In the genomic region with DNA sequence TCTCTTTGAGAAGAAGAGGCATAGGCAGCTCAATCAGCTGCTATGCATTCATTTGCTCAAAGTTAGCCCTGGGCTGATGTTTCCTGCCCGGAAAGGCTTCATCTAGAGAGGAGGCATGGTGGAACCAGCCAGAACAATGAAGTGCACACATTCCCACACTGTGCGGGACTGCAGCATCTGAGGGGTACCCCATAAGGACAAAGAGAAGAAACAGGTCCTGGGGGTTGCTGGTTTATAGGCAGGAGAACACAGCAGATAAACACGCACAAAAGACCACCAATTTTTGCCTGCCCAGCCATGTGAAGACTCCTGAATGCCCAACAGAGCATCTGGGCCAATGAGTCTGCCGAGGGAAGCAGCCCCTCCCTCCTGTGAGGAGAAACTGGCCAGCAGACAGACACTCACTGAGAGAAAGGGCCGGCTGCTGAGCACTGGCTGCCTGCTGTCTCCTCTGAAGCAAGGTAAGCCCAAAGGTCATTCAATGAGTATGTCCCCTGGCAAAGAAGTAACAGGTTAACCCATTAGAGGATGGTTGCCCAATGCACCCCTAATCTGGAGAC, we compare ENCODE assay signal across 18 mouse cellular contexts. TPM values are rescaled to one million over a fixed set of nuclear protein-coding genes. Genes with fewer than 3 reads are reported as not detected.
DNase-seq lines count a peak whose midpoint lies in the region; ATAC-seq lines count a peak whose summit lies in the region.
"Had no signal": no experiment of that assay in that cellular context is flagged by ENCODE, and none has a peak within 500 bp of the region (broad histone marks: within the 10 kb centered on the region; RNA-seq: fewer than 3 reads in every experiment).

No protein-coding gene starts in this region.

- peak overlapping the region; percentile 61 for H3K27ac ChIP-seq in hindbrain, embryonic 15.5 days (replicated peaks)
- H3K27ac ChIP-seq in hindbrain, embryonic 13.5 days: no peak overlapping the region
- H3K27ac ChIP-seq in midbrain, embryonic 15.5 days: peak overlapping the region; percentile 43; the same call in 1 of the 2 replicates
- no peak overlapping the region for H3K27ac ChIP-seq in midbrain, embryonic 11.5 days (ENCODE audit: low read depth, low read length)
- H3K27ac ChIP-seq: left cerebral cortex, adult 2 months; limb, embryonic 13.5 days; midbrain, embryonic 12.5 days; neural tube, embryonic 12.5 days had no signal

- peak; percentile 50; the same call in 1 of the 2 replicates for ATAC-seq in hindbrain, embryonic 15.5 days (ENCODE audit: low FRiP score, low read depth)
- ATAC-seq in hindbrain, embryonic 13.5 days (ENCODE audit: low FRiP score): no peak
- ATAC-seq in midbrain, embryonic 15.5 days (replicated peaks): 0 out of 2 replicates have a peak, but pooled peaks have one; percentile 37
- ATAC-seq in midbrain, embryonic 11.5 days (ENCODE audit: low FRiP score): no peak

- no peak overlapping the region for H3K4me2 ChIP-seq in hindbrain, embryonic 15.5 days
- H3K4me2 ChIP-seq in hindbrain, embryonic 13.5 days: no peak overlapping the region
- no peak overlapping the region for H3K4me2 ChIP-seq in midbrain, embryonic 15.5 days
- H3K4me2 ChIP-seq in midbrain, embryonic 11.5 days: no peak overlapping the region
- H3K4me2 ChIP-seq: heart, embryonic 11.5 days; limb, embryonic 13.5 days; midbrain, embryonic 12.5 days; neural tube, embryonic 12.5 days had no signal

- H3K9me3 ChIP-seq in hindbrain, embryonic 15.5 days: no peaks in the 10 kb centered on the region
- no peaks in the 10 kb centered on the region for H3K9me3 ChIP-seq in hindbrain, embryonic 13.5 days
- no peaks in the 10 kb centered on the region for H3K9me3 ChIP-seq in midbrain, embryonic 15.5 days
- H3K9me3 ChIP-seq in midbrain, embryonic 11.5 days (ENCODE audit: control insufficient read depth, low read length): no peaks in the 10 kb centered on the region
- H3K9me3 ChIP-seq: limb, embryonic 13.5 days; midbrain, embryonic 12.5 days; neural tube, embryonic 12.5 days had no signal

- no peak overlapping the region for H3K4me3 ChIP-seq in hindbrain, embryonic 15.5 days
- H3K4me3 ChIP-seq in hindbrain, embryonic 13.5 days: no peak overlapping the region
- H3K4me3 ChIP-seq in midbrain, embryonic 15.5 days: no peak overlapping the region
- no peak overlapping the region for H3K4me3 ChIP-seq in midbrain, embryonic 11.5 days (ENCODE audit: low read depth, low read length)
- H3K4me3 ChIP-seq: left cerebral cortex, adult 2 months; limb, embryonic 13.5 days; midbrain, embryonic 12.5 days; neural tube, embryonic 12.5 days had no signal

- H3K4me1 ChIP-seq in hindbrain, embryonic 15.5 days (replicated peaks): peaks cover 8% of the 10 kb centered on the region; the same call in 1 of the 2 replicates
- peaks cover 11% of the 10 kb centered on the region for H3K4me1 ChIP-seq in hindbrain, embryonic 13.5 days (replicated peaks)
- H3K4me1 ChIP-seq in midbrain, embryonic 15.5 days: peaks cover 9% of the 10 kb centered on the region; the same call in 1 of the 2 replicates
- peaks cover 3% of the 10 kb centered on the region; the same call in 1 of the 2 replicates for H3K4me1 ChIP-seq in midbrain, embryonic 11.5 days (ENCODE audit: control insufficient read depth, insufficient read depth, low read length)

- H3K27me3 ChIP-seq in hindbrain, embryonic 15.5 days: no peaks in the 10 kb centered on the region
- no peaks in the 10 kb centered on the region for H3K27me3 ChIP-seq in hindbrain, embryonic 13.5 days
- H3K27me3 ChIP-seq in midbrain, embryonic 15.5 days (replicated peaks): no peaks in the 10 kb centered on the region
- H3K27me3 ChIP-seq in midbrain, embryonic 11.5 days (ENCODE audit: control insufficient read depth, insufficient read depth, low read length): no peaks in the 10 kb centered on the region
- H3K27me3 ChIP-seq: midbrain, embryonic 12.5 days; neural tube, embryonic 12.5 days had no signal

- DNase-seq in embryo, embryonic 11 days: peak; percentile 28
- DNase-seq in embryo, embryonic 9.5 days (ENCODE audit: extremely low spot score): no peak
- no peak for DNase-seq in midbrain, embryonic 11.5 days (ENCODE audit: low spot score, missing footprints)
- DNase-seq in retina, postnatal 1 day: peak; percentile 63
- DNase-seq in thymus, postnatal 4 days: no peak
- DNase-seq: adrenal gland, adult 2 months; gastrocnemius, postnatal 10 days; kidney, adult 9 months; lung, postnatal 36 days; thymus, adult 18-20 months had no signal

- 31% methylated on average over 5 of the region's 5 CpGs for WGBS in hindbrain, embryonic 15.5 days
- 31% methylated on average over 5 of the region's 5 CpGs for WGBS in hindbrain, embryonic 13.5 days
- WGBS in midbrain, embryonic 15.5 days: 26% methylated on average over 5 of the region's 5 CpGs
- 38% methylated on average over 5 of the region's 5 CpGs for WGBS in midbrain, embryonic 11.5 days

- no peaks in the 10 kb centered on the region for H3K36me3 ChIP-seq in hindbrain, embryonic 15.5 days
- H3K36me3 ChIP-seq in hindbrain, embryonic 13.5 days: no peaks in the 10 kb centered on the region
- H3K36me3 ChIP-seq in midbrain, embryonic 15.5 days (replicated peaks): no peaks in the 10 kb centered on the region
- no peaks in the 10 kb centered on the region for H3K36me3 ChIP-seq in midbrain, embryonic 11.5 days (ENCODE audit: control insufficient read depth, insufficient read depth, low read length)
- H3K36me3 ChIP-seq: limb, embryonic 13.5 days; midbrain, embryonic 12.5 days; neural tube, embryonic 12.5 days had no signal

- no peak overlapping the region for H3K9ac ChIP-seq in hindbrain, embryonic 15.5 days
- H3K9ac ChIP-seq in hindbrain, embryonic 13.5 days: no peak overlapping the region
- H3K9ac ChIP-seq in midbrain, embryonic 15.5 days: no peak overlapping the region
- H3K9ac ChIP-seq in midbrain, embryonic 11.5 days (ENCODE audit: low read length): no peak overlapping the region
- H3K9ac ChIP-seq: limb, embryonic 13.5 days; midbrain, embryonic 12.5 days; neural tube, embryonic 12.5 days had no signal

RNA-seq across cellular contexts. Expression of a gene that starts 12.7 kb away (rescaled TPM):
- polyA plus RNA-seq in hindbrain, embryonic 15.5 days (2015; fragmentation: Nextera tagmentation; extraction: Ambion mirVana): 24.3 and 24.6 TPM in 2 replicates
- polyA plus RNA-seq in hindbrain, embryonic 13.5 days (2015; fragmentation: Nextera tagmentation; extraction: Ambion mirVana): 15.8 and 16.8 TPM in 2 replicates
- polyA plus RNA-seq in midbrain, embryonic 15.5 days (2015; fragmentation: Nextera tagmentation; extraction: Ambion mirVana): 27.2 and 31.8 TPM in 2 replicates
- polyA plus RNA-seq in midbrain, embryonic 11.5 days (2014; fragmentation: Nextera tagmentation; extraction: Ambion mirVana): 4.2 and 4.6 TPM in 2 replicates

Comparison
In these comparisons a context has a peak if more than half of its experiments do, and no peak if none do; other contexts are left out.
1. DNase-seq: peak in embryo, embryonic 11 days (single experiment) and retina, postnatal 1 day (single experiment); none in embryo, embryonic 9.5 days (single experiment), midbrain, embryonic 11.5 days (single experiment) and thymus, postnatal 4 days (single experiment).
2. ATAC-seq: peak in hindbrain, embryonic 15.5 days (single experiment) and midbrain, embryonic 15.5 days (single experiment); none in hindbrain, embryonic 13.5 days (single experiment) and midbrain, embryonic 11.5 days (single experiment).
3. H3K27ac ChIP-seq: peak in hindbrain, embryonic 15.5 days (single experiment) and midbrain, embryonic 15.5 days (single experiment); none in hindbrain, embryonic 13.5 days (single experiment) and midbrain, embryonic 11.5 days (single experiment).